Mouse (Mus musculus): ENCODE measurements at regions not wholly inside any gene's neighbourhood (a gene's known extent, or its start where the extent isn't known, plus 50 kb on each side); places are given as distances from the start of the nearest gene placed in this dataset.

DNA sequence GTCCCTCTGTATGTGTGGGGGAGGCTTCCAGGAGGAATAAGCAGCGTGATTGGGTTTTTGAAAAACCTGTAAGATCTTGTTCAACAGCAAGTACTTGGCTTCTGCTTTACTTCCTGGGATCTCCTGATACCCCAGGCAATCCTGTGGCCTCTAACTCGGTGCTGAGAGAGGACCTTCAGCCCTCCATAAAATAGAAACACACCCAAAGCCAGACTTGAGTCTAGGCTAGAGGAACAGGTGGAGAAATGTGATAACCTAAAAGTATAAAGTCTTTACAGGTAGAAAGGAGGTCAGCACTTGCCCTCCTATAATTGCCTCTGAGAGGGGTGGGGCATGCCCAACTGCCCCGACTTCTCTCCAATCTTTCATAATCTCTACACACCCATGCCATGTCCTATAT is 183.1 kb downstream of the Ankrd16 start:
- TF ChIP-seq POLR2A (IDR thresholded peaks at IDR 0.05; ENCODE audit: low read depth, low read length) (no peak), CTCF (conservative IDR thresholded peaks at IDR 0.05; ENCODE audit: insufficient read depth, insufficient read length, low read depth, low read length) (no peak)
